Mouse (Mus musculus) thymus, postnatal 14 days (tissue): Measurements from ENCODE around the gene Porcn.

Experiments used
- DNase-seq: peaks from one replicate; pipeline ENCODE4 v3.0.0; 2021

Gene Porcn

DNA sequence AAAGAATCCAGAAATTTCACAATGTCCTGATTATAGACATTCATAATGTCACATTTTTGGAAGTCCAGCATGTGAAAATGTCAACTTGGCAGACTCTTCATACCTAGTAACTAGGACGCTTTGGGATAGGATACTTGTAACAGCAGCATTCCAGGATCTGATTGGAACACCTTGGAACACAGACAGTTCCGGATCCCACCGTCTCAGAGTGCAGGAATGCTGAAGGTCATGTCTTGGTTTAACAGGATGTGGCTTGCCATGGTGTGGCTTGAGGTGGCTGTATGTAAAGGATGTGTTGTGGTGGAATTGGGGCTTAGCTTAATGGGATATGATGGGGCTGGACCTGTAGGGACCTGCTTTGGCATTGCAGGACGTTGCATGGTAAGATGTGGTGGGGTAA lies 1.2 kb downstream of the Porcn start:
- no peak for DNase-seq

DNA sequence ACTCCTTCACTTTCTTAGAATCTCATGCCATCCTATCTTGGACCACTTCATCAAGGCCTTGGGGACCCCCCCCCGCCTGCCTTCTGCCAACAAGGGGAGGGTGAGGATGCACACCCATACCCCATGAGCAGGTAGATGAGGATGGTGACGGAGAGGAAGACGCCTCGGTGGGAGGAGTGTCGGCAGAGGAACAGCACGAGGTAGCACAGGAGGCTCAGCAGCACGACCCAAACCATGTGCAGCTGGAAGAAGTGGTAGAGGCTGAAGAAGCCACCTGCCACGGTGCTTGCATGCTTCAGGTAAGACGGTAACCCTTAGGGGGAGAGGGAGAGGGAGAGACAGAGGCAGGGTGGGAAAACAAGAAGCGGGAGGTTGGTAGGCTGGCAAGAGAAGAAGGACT lies 2.2 kb downstream of the Porcn start:
- no peak for DNase-seq

DNA sequence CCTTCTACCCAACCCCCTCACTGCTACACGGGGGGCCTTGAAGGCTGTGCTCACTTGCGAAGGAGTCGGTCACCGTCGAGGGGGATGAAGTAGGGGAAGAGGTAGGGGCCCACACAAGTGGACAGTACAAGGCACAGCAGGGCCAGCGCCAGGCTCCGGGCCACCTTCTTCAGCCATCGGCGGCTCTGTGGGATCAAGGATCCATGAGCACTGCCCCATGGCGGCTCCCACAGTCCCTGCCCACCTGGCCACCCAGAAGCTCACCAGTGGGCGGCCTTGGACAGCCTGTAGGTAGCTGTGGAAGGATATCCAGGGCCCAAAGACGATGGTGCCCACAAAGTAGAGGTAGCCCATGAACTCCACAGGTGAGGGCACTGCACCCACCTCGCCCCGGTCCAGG lies 3.2 kb downstream of the Porcn start:
- DNase-seq = no peak

DNA sequence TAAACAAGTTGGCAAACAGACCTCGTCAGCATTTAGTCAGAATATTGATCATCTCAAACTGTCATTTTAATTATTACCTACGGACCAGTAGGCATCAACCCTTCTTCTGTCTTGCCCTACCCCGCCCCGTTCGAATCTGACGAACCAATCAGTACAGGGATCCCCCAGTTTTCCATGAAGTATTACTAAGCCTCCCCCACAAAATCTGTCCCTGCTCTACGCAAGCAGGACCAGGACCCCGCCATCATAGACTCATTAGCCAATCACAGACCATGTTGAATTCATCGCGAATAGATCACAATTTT lies 13.0 kb downstream of the Porcn start, which contains the start of gene Ebp:
Gene Ebp (minus strand): TSS at position 94 of the 305 bp plus-strand sequence.
- DNase-seq = peak; percentile 5

DNA sequence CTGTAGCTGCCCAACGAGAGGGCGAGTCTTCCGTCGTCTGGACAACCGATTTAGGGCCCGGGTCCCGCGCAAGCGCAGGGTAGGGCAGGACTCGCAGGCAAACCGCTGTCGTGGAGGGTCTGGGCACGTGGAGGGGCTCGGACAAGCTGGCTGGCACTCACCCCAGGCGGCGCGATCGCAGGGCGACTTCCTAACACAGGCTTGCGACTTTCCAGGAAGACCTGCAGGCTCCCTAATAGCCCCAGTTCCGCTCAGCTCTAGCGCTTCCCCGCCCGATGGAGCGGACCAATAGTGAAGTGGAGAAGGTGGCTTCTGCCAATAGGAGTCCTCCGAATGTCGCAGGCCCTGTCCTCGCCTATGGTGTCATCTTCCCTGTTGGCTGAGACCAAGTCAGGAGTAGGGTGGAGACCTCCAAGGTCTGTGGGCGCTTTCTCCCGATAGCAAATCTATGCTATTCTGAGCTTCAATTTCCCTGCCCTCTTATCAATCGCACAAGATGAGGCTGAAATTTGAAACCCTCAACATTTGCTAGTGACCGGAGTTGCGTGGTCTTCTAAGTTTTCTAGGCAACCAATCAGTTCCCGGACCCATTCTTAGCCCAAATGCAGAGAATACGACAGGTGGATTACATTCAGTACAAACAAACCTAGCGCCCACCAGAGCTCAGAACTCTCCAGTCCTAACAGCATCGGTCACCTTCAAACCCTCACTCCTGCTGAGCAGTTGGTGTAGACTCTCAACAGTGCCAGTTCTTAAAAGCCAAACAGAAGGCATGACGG lies 13.5 kb downstream of the Porcn start:
- DNase-seq = peak; percentile 81

DNA sequence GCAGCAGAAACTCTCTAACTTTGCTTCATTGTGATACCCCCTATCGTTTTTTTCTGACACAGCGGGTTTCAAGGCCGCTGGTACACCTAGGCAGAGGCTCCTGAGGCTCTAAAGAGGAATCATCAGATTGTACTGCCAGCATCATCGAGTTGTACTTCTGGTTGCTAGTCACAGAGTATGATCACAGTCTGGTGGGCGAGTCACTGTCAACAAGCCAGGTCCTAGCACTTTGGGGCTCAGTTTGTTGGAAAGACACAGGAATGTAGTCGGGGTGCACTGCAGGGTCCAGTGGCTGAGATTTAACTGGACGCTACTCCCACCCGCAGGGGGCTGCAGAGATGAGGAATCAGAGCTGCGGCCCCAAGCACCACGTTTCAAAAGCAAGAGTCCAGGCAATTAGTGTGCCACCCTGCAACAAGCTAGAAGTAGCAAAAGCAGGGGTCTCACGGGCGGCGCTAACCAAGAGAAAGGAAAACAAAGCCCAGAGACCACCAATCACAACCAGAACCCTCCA lies 14.1 kb downstream of the Porcn start:
- no peak for DNase-seq

DNA sequence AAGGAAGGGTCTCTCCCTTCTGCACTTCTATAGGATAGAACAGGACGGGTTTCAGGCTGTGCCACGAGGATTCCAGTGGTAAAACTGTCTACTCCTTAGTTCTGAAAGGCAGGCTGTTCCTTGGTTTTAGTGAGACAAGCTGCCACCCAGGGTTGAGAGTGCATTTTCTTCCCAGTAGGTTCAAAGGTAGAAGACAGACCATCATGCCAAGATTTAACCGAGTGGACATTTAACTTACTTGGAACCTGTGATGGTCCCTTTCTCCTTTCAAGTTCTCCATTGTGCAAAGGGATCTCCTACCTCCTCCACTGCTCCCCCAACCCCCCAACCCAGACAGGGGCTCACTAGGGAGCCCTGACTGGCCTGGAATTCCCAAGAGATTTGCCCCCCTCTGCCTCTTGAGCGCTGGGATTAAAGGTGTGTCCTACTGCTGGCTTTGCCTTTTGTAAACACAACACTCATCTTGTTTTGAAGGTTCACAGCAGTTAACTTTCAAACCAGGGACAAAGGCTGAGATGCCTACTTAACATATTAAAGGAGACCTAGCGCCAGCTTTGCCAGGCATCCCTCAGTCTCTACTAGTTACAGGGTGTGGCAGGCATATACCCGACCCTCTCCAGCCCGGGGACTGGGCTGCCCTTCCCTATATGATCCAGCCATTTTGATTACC lies 23.3 kb downstream of the Porcn start:
- DNase-seq = no peak

DNA sequence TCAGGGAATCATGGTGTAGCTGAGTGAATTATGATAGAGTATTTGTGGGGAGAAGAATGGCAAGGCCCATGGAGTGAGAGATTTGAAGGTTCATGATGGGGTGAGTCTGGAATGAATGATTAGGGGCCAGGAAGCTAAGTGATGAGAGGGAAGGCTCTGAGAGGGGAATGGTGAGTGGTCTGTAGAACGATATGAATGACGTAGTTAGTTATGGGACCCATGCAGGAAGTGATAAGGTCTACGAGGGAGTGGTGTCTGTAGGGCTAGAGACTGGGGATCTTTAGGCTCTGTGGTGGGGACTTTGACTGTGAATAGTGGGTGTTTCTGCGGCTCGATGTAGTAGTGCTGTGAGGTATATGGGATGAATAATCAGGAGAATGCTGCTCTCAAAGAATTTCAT lies 26.7 kb downstream of the Porcn start:
- no peak for DNase-seq

DNA sequence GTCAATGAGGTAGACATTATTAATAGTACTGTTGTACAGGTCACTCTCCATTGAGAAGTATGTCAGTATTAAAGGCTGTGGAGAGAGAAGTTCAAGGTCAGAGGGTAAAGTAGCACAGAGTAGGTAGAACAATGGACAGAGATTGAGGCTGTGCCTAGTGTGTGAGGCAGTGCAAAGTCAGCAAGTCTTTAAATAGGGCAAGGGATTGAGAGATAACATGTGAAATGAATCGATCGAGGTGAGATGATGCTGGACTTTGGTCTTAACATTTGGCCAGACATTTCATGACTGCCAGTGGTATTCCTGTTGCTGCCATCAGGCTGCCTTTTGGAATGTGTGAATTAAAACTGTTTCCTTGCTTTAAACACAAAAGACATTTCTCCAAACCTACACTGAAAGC lies 27.5 kb downstream of the Porcn start:
- DNase-seq = no peak

DNA sequence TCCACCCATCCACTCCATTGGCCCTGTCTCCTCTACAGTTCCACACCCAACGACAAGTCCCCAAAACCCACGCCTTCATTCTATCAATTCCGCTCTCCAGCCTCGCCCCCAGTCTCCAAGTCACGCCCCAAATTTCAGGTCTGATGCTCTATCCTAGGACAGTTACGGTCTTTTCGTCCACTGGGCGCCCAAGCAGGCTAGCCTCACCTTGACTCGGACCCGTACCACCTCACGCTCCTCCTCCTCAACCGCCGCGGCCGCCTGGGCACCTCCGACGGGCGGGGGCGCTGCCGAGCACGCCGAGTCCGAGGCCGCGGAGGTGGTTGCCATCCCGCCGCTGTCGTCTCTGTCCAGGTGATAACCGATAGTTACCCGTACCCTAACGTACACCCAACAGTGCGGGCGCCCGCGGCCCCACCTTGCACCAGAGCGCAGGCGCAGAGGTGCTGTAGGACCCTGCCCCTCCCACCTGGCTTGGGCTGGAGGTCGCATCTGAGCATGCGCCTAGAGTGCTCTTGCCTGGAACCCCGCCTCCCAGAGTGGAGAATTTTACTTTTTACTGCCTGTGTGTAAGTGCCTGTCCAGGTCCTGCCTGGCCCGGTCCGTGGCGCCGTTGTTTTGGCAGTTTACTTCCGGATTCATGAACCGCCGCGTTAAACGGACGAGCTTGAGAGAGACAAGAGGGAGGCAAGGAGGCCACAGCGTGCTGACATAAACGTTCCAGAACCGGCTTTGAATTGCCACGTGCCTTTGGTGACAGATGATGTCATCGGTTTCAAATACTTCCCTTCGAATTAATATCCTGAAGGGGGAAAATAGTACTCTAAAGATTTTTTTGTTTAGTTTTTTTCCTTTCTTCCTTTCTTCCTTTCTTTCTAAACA lies 30.6 kb downstream of the Porcn start, which contains the start of gene Tbc1d25:
Gene Tbc1d25 (minus strand): TSS at position 678 of the 882 bp plus-strand sequence.
- DNase-seq = peak; percentile 88

DNA sequence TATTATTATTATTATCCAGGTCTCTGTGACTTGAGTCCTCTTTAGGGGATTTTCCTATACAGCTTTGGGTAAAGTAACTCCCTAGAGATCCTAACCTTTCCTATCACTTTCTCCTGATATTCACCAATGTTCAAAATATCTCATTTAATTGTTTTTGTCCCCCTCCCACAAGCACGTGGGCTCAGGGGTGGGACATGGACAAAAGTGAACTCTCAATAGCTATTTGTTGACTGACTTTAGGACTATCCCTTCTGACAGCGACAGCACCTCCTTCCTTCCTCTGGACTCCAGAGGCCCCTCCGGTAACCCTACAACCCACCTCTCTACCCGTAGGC lies 31.2 kb downstream of the Porcn start:
- no peak for DNase-seq

DNA sequence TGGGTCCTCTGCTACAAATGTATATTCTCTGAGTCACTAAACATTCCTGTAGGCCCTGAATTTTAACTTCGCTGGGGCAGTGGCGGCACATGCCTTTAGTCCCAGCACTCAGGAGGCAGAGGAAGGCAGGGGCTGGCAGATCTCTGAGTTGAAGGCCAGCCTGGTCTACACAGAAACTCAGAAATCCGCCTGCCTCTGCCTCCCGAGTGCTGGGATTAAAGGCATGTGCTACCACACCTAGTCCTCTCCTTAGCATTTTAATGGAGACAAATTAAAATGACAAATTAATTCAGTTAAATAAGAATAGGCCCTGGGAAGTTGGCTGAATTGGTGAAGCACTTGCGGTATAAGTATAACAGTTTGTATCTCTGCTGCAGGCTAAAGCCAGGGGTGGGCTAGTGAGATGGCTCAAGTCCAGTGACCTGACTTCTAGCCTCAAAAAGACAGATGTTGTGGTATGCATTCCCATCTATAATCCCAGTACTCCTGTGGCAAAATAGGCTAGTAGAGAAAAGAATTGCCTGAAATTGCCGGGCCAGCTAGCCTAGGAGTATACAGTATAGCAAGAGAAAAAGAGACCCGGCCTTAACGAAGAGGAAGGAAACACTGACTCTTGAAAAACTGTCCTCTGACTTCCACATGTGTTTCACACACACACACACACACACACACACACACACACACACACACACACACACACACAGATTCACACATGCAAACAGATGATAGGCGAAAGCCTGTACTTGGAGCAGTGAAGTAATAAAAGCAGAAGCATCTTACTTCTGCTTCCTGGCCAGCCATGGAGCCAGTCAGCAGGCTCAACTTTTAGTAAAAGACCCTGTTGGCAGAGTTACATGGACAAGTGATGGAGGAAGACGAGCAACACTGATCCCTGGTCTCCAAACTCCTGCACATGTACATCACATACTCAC lies 38.3 kb downstream of the Porcn start:
- DNase-seq = no peak

DNA sequence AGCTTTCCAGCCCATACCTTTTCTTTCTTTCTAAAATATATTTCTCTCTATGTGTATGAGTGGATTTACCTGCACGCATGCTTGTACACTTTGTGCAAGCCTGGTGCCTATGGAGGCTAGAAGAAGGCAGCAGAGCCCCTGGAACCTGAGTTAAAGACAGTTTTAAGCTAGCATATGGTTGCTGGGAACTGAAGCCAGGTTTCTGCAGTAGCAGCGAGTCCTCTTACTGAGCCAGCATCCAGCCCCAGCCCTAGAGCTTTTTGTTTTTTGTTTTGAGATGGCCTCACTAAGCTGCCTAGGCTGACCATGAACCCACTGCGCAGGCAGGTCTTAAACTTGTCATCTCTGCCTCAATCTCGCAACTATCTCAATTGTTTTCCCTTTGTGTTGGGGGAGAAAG lies 41.9 kb downstream of the Porcn start:
- DNase-seq = no peak

DNA sequence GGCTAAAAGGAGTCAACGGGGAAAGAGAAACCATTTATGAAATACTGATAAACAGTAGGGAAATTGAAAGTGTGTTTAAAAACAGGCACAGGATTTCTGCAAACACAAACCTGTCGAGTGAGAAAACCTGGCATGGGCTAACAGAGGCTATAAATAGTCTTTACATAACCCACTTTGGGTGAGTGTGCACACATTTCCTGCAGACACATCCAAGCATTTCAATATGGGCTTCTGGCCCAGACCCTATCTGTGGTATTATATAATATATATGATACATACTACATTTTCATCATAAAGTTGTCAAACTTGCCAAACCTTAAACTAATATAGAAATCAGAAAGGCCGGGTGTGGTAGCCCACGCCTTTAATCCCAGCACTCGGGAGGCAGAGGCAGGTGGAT lies 43.2 kb downstream of the Porcn start:
- DNase-seq = no peak

DNA sequence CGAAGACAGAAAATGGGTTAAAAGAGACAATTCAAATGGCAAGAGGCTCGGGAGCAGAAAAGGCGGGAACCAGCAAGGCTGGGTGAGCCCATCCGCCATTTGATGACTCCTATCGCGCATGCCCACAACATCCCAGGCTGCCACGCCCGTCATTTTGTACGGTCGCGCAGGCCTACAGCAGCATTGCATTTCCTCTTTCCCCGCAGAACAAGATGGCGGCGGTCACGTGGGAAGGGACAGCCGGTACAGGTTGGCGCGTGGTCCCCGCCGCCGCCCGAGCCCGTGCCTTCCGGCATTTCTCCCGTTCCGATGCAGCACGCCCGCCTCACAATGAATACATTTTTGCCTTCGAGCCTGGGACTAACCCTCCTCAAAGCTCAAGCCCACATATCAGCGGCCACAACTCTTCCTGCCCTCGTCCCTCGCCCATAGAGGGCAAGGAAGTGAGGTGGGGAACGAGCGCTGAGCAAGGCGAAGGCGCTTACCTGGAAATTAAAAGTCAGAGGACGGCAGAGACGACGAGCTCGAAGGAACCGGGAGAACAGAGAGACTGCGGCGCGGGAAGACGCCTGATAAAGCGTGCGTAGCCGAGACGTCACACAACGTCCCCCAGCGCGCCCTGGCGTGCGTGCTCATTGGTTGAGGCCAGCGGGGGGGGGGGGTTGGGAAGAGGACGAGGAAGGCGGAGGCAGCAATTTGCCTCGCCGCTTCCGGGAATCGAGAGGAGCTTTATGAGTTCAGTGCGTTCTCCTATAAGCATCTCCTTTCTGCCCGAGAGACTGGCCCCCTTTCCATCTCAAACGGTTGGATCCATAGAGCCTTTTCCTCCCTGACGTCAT lies 61.0 kb downstream of the Porcn start, which contains the start of gene Rbm3:
Gene Rbm3 (minus strand): TSS at position 728 of the 839 bp plus-strand sequence.
- peak; percentile 86 for DNase-seq
